Mouse (Mus musculus): Measurements from ENCODE around the gene Gfm2. TPM values are rescaled to one million over a fixed set of nuclear protein-coding genes. Genes with fewer than 3 reads are reported as not detected.

Gene Gfm2
- polyA plus RNA-seq, 1 experiment from 2014 or later: 37.8 TPM

Other genes starting within 250 kb of the Gfm2 start
- 5.9 and 9.1 TPM in 2 replicates for gene Gcnt4, start 213.2 kb upstream of the Gfm2 start, polyA plus RNA-seq (2015; fragmentation: Nextera tagmentation; extraction: Ambion mirVana)
- gene 1700029F12Rik, start 103.6 kb upstream of the Gfm2 start, polyA plus RNA-seq (2015; fragmentation: Nextera tagmentation; extraction: Ambion mirVana): not detected in 2 replicates
- 1.2 and 1.4 TPM in 2 replicates for gene Fam169a, start 70.7 kb upstream of the Gfm2 start, polyA plus RNA-seq (2015; fragmentation: Nextera tagmentation; extraction: Ambion mirVana)
- gene Gm6169, start 38.7 kb upstream of the Gfm2 start, polyA plus RNA-seq (2015; fragmentation: Nextera tagmentation; extraction: Ambion mirVana): 3.0 and 3.6 TPM in 2 replicates
- gene Nsa2, start within 50 bp of the Gfm2 start, polyA plus RNA-seq (2015; fragmentation: Nextera tagmentation; extraction: Ambion mirVana): 47.9 and 51.2 TPM in 2 replicates
- 142 and 184 TPM in 2 replicates for gene Hexb, start 60.4 kb downstream of the Gfm2 start, polyA plus RNA-seq (2015; fragmentation: Nextera tagmentation; extraction: Ambion mirVana)
- 5.8 and 6.1 TPM in 2 replicates for gene Enc1, start 103.2 kb downstream of the Gfm2 start, polyA plus RNA-seq (2015; fragmentation: Nextera tagmentation; extraction: Ambion mirVana)